Mouse (Mus musculus) thymus, adult 2 months (tissue): ENCODE results near the gene Smarca2.

Source experiments
- CTCF ChIP-seq: fragments of 200-500 bp; IDR thresholded peaks from 2 replicates; pipeline ENCODE4 v1.5.1; 2012; ENCODE audit warnings: mild to moderate bottlenecking, control low read depth, low read length, moderate library complexity, borderline replicate concordance; ENCODE audit not compliant: control insufficient read depth, poor library complexity, insufficient read depth; ENCODE audit errors: extremely low read depth
- POLR2A ChIP-seq: fragments of 200-500 bp; IDR thresholded peaks from 2 replicates; pipeline ENCODE4 v1.6.1; 2012; ENCODE audit warnings: mild to moderate bottlenecking, low read length, control low read depth, moderate library complexity; ENCODE audit not compliant: control insufficient read depth, poor library complexity, insufficient read depth; ENCODE audit errors: extremely low read depth

DNA sequence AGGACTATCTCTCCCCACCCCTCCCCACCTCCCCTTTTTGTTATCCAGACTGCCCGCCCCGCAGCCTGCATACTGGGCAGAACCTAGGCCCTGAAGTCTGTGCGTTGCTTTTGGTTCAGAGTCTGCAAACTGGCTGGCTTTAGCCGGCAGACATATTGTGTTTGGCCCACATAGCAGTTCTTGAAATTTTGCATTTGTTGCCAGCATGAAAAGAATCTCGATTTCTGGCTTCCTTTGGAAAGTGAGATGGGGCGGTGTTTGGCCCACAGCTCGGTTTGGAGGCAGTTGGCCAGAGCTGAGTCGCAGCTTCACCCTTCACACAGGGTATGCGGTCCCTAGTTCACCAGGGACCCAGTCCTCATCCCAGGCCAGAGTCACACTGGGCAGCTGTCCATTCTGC, 111.4 kb downstream of the Smarca2 start:
- TF ChIP-seq CTCF = no peak
- no peak for TF ChIP-seq POLR2A
